Mouse (Mus musculus) embryonic facial prominence, embryonic 14.5 days (tissue): ENCODE results near the gene Cacnb4. TPM values are rescaled to one million over a fixed set of nuclear protein-coding genes. Genes with fewer than 3 reads are reported as not detected.

ENCODE experiments used
- polyA plus RNA-seq: library from polyadenylated mRNA; unstranded; fragments of >200 nt; fragmentation: Nextera tagmentation; extraction: Ambion mirVana; gene quantifications from 2 replicates; pipeline ENCODE4 v1.2.1, GENCODE M21; 2014

The Cacnb4 gene
- polyA plus RNA-seq, 1 experiment from 2014 or later, result 1.4 TPM

Other genes starting within 250 kb of the Cacnb4 start
- gene Stam2, start 65.5 kb upstream of the Cacnb4 start, polyA plus RNA-seq, result 37.7 and 38.0 TPM in 2 replicates
- 9.9 and 10.4 TPM in 2 replicates for gene Fmnl2, start 181.0 kb upstream of the Cacnb4 start, polyA plus RNA-seq